ENCODE assay signal across 22 mouse cellular contexts in genomic region chr11:116857183-116857850, GRCm38 (mm10). TPM values are rescaled to one million over a fixed set of nuclear protein-coding genes. Genes with fewer than 3 reads are reported as not detected.
A peak's percentile ranks its signal among the peaks of the same experiment; 100 is the strongest.
DNase-seq lines count a peak whose midpoint lies in the region; ATAC-seq lines count a peak whose summit lies in the region.
"Had no signal": no experiment of that assay in that cellular context is flagged by ENCODE, and none has a peak within 500 bp of the region (broad histone marks: within the 10 kb centered on the region; RNA-seq: fewer than 3 reads in every experiment).

No protein-coding gene starts in this region.

- H3K4me1 ChIP-seq in heart, embryonic 15.5 days (replicated peaks): peaks cover 20% of the 10 kb centered on the region
- no peaks in the 10 kb centered on the region for H3K4me1 ChIP-seq in embryonic facial prominence, embryonic 11.5 days (ENCODE audit: control insufficient read depth, insufficient read depth, low read length)
- H3K4me1 ChIP-seq in limb, embryonic 13.5 days: peaks cover 15% of the 10 kb centered on the region

- peak overlapping the region; percentile 40 for H3K27ac ChIP-seq in heart, embryonic 15.5 days
- no peak overlapping the region for H3K27ac ChIP-seq in embryonic facial prominence, embryonic 11.5 days (replicated peaks; ENCODE audit: low read depth, low read length)
- H3K27ac ChIP-seq in limb, embryonic 13.5 days: no peak overlapping the region
- H3K27ac ChIP-seq: embryonic facial prominence, embryonic 15.5 days; forebrain, embryonic 10.5 days; hindbrain, embryonic 13.5 days; intestine, embryonic 15.5 days; kidney, embryonic 15.5 days; limb, embryonic 15.5 days; liver, embryonic 15.5 days; macrophage; midbrain, embryonic 10.5 days; stomach, postnatal 0 days had no signal

- no peaks in the 10 kb centered on the region for H3K27me3 ChIP-seq in heart, embryonic 15.5 days
- H3K27me3 ChIP-seq in embryonic facial prominence, embryonic 11.5 days (ENCODE audit: control insufficient read depth, insufficient read depth, low read length): no peaks in the 10 kb centered on the region
- H3K27me3 ChIP-seq in limb, embryonic 13.5 days: no peaks in the 10 kb centered on the region
- H3K27me3 ChIP-seq: embryonic facial prominence, embryonic 15.5 days; hindbrain, embryonic 13.5 days; intestine, embryonic 15.5 days; kidney, embryonic 15.5 days; limb, embryonic 15.5 days; liver, embryonic 15.5 days had no signal

- no peak for ATAC-seq in heart, embryonic 15.5 days (replicated peaks; ENCODE audit: insufficient number of reproducible peaks, insufficient read depth, low FRiP score, low read depth)
- no peak for ATAC-seq in embryonic facial prominence, embryonic 11.5 days (replicated peaks; ENCODE audit: insufficient number of reproducible peaks, low FRiP score, low TSS enrichment, low read depth)
- ATAC-seq in limb, embryonic 13.5 days (ENCODE audit: low FRiP score, low read depth): no peak
- ATAC-seq in granulocyte monocyte progenitor cell, adult 5-6 weeks (replicated peaks; ENCODE audit: poor library complexity, severe bottlenecking): no peak
- ATAC-seq: intestine, embryonic 15.5 days had no signal

- H3K4me3 ChIP-seq in heart, embryonic 15.5 days: no peak overlapping the region
- no peak overlapping the region for H3K4me3 ChIP-seq in embryonic facial prominence, embryonic 11.5 days (ENCODE audit: low read depth, low read length)
- no peak overlapping the region for H3K4me3 ChIP-seq in limb, embryonic 13.5 days
- H3K4me3 ChIP-seq: embryonic facial prominence, embryonic 15.5 days; forebrain, embryonic 10.5 days; hindbrain, embryonic 13.5 days; intestine, embryonic 15.5 days; kidney, embryonic 15.5 days; limb, embryonic 15.5 days; liver, embryonic 15.5 days; midbrain, embryonic 10.5 days had no signal

- 28% methylated on average over 12 of the region's 12 CpGs for WGBS in heart, embryonic 15.5 days
- 51% methylated on average over 12 of the region's 12 CpGs for WGBS in embryonic facial prominence, embryonic 11.5 days
- WGBS in limb, embryonic 13.5 days: 35% methylated on average over 12 of the region's 12 CpGs

- no peak overlapping the region for H3K4me2 ChIP-seq in heart, embryonic 15.5 days
- H3K4me2 ChIP-seq in embryonic facial prominence, embryonic 11.5 days (ENCODE audit: low read depth, low read length): no peak overlapping the region
- H3K4me2 ChIP-seq in limb, embryonic 13.5 days (replicated peaks): no peak overlapping the region
- H3K4me2 ChIP-seq: embryonic facial prominence, embryonic 15.5 days; heart, embryonic 11.5 days; hindbrain, embryonic 13.5 days; intestine, embryonic 15.5 days; kidney, embryonic 15.5 days; limb, embryonic 15.5 days; liver, embryonic 15.5 days had no signal

- no peak for DNase-seq in heart, adult 8-10 months (ENCODE audit: low spot score)
- DNase-seq in NIH3T3 (ENCODE audit: low read depth): peak; percentile 38
- peak; percentile 68 for DNase-seq in embryonic facial prominence, embryonic 11.5 days (ENCODE audit: low spot score)
- no peak for DNase-seq in thymus, postnatal 14 days
- DNase-seq: cerebellum, adult 2 months; cerebellum, postnatal 36 days; kidney, postnatal 4 days; right cerebral cortex, postnatal 4 days had no signal

- H3K36me3 ChIP-seq in heart, embryonic 15.5 days: peaks cover 39% of the 10 kb centered on the region
- peaks cover 4% of the 10 kb centered on the region for H3K36me3 ChIP-seq in embryonic facial prominence, embryonic 11.5 days (replicated peaks; ENCODE audit: control insufficient read depth, insufficient read depth, low read depth, low read length)
- H3K36me3 ChIP-seq in limb, embryonic 13.5 days: peaks cover 49% of the 10 kb centered on the region

- no peaks in the 10 kb centered on the region for H3K9me3 ChIP-seq in heart, embryonic 15.5 days (replicated peaks)
- no peaks in the 10 kb centered on the region for H3K9me3 ChIP-seq in embryonic facial prominence, embryonic 11.5 days (replicated peaks; ENCODE audit: control insufficient read depth, low read length)
- no peaks in the 10 kb centered on the region for H3K9me3 ChIP-seq in limb, embryonic 13.5 days
- H3K9me3 ChIP-seq: embryonic facial prominence, embryonic 15.5 days; forebrain, embryonic 10.5 days; hindbrain, embryonic 13.5 days; intestine, embryonic 15.5 days; kidney, embryonic 15.5 days; limb, embryonic 15.5 days; liver, embryonic 15.5 days; midbrain, embryonic 10.5 days had no signal

- H3K9ac ChIP-seq in heart, embryonic 15.5 days: no peak overlapping the region
- H3K9ac ChIP-seq in embryonic facial prominence, embryonic 11.5 days (replicated peaks; ENCODE audit: low read length): no peak overlapping the region
- H3K9ac ChIP-seq in limb, embryonic 13.5 days: 0 out of 2 replicates have a peak overlapping the region, but pooled peaks have one; percentile 1
- H3K9ac ChIP-seq: embryonic facial prominence, embryonic 15.5 days; hindbrain, embryonic 13.5 days; intestine, embryonic 15.5 days; kidney, embryonic 15.5 days; limb, embryonic 15.5 days; liver, embryonic 15.5 days had no signal

RNA-seq across cellular contexts. Expression of gene Srsf2, which starts 4.4 kb away (rescaled TPM):
- polyA plus RNA-seq in heart, embryonic 15.5 days (2015; fragmentation: Nextera tagmentation; extraction: Ambion mirVana): 479 and 520 TPM in 2 replicates
- 100 to 1,000 TPM in 2 of 4 experiments, 10 to 100 TPM in 2; 85.5 to 126 (median 103) TPM for total RNA-seq in heart, adult 8-10 months (2022)
- polyA plus RNA-seq in embryonic facial prominence, embryonic 11.5 days (2014; fragmentation: Nextera tagmentation; extraction: Ambion mirVana): 1,064 and 1,163 TPM in 2 replicates
- 789 and 792 TPM in 2 replicates for polyA plus RNA-seq in limb, embryonic 13.5 days (2015; fragmentation: Nextera tagmentation; extraction: Ambion mirVana)
- total RNA-seq in granulocyte monocyte progenitor cell, adult 5-6 weeks (2014; fragmentation: Nextera tagmentation): 818 and 827 TPM in 2 replicates
- 356 and 422 TPM in 2 replicates for total RNA-seq in granulocyte monocyte progenitor cell, adult 5-6 weeks (2017)

RNA-seq across cellular contexts. Expression of gene Mfsd11, which starts 5.1 kb away (rescaled TPM):
- polyA plus RNA-seq in heart, embryonic 15.5 days (2015; fragmentation: Nextera tagmentation; extraction: Ambion mirVana): 31.8 and 38.6 TPM in 2 replicates
- total RNA-seq in heart, adult 8-10 months (2022): 10 to 100 TPM; 27.3 to 33.6 (median 29.7) TPM
- polyA plus RNA-seq in embryonic facial prominence, embryonic 11.5 days (2014; fragmentation: Nextera tagmentation; extraction: Ambion mirVana): 33.9 and 35.7 TPM in 2 replicates
- 44.3 and 44.8 TPM in 2 replicates for polyA plus RNA-seq in limb, embryonic 13.5 days (2015; fragmentation: Nextera tagmentation; extraction: Ambion mirVana)
- total RNA-seq in granulocyte monocyte progenitor cell, adult 5-6 weeks (2014; fragmentation: Nextera tagmentation): 16.0 and 32.0 TPM in 2 replicates
- total RNA-seq in granulocyte monocyte progenitor cell, adult 5-6 weeks (2017): 9.4 and 10.0 TPM in 2 replicates

RNA-seq across cellular contexts. Expression of gene Jmjd6, which starts 14.1 kb away (rescaled TPM):
- 66.5 and 67.4 TPM in 2 replicates for polyA plus RNA-seq in heart, embryonic 15.5 days (2015; fragmentation: Nextera tagmentation; extraction: Ambion mirVana)
- total RNA-seq in heart, adult 8-10 months (2022): 10 to 100 TPM; 28.5 to 39.4 (median 35.9) TPM
- 74.2 and 75.1 TPM in 2 replicates for polyA plus RNA-seq in embryonic facial prominence, embryonic 11.5 days (2014; fragmentation: Nextera tagmentation; extraction: Ambion mirVana)
- polyA plus RNA-seq in limb, embryonic 13.5 days (2015; fragmentation: Nextera tagmentation; extraction: Ambion mirVana): 76.6 and 82.6 TPM in 2 replicates
- 37.0 and 42.8 TPM in 2 replicates for total RNA-seq in granulocyte monocyte progenitor cell, adult 5-6 weeks (2014; fragmentation: Nextera tagmentation)
- 31.0 and 45.4 TPM in 2 replicates for total RNA-seq in granulocyte monocyte progenitor cell, adult 5-6 weeks (2017)

RNA-seq across cellular contexts. Expression of gene Mettl23, which starts 14.2 kb away (rescaled TPM):
- polyA plus RNA-seq in heart, embryonic 15.5 days (2015; fragmentation: Nextera tagmentation; extraction: Ambion mirVana): 63.0 and 63.4 TPM in 2 replicates
- 10 to 100 TPM; 36.9 to 38.6 (median 38.1) TPM for total RNA-seq in heart, adult 8-10 months (2022)
- 67.0 and 67.8 TPM in 2 replicates for polyA plus RNA-seq in embryonic facial prominence, embryonic 11.5 days (2014; fragmentation: Nextera tagmentation; extraction: Ambion mirVana)
- 72.2 and 79.0 TPM in 2 replicates for polyA plus RNA-seq in limb, embryonic 13.5 days (2015; fragmentation: Nextera tagmentation; extraction: Ambion mirVana)
- 34.5 and 40.5 TPM in 2 replicates for total RNA-seq in granulocyte monocyte progenitor cell, adult 5-6 weeks (2014; fragmentation: Nextera tagmentation)
- total RNA-seq in granulocyte monocyte progenitor cell, adult 5-6 weeks (2017): 22.7 and 25.8 TPM in 2 replicates

RNA-seq across cellular contexts. Expression of gene Mxra7, which starts 29.5 kb away (rescaled TPM):
- polyA plus RNA-seq in heart, embryonic 15.5 days (2015; fragmentation: Nextera tagmentation; extraction: Ambion mirVana): 18.8 and 19.8 TPM in 2 replicates
- 10 to 100 TPM; 14.2 to 20.8 (median 18.2) TPM for total RNA-seq in heart, adult 8-10 months (2022)
- polyA plus RNA-seq in embryonic facial prominence, embryonic 11.5 days (2014; fragmentation: Nextera tagmentation; extraction: Ambion mirVana): 18.1 and 21.9 TPM in 2 replicates
- polyA plus RNA-seq in limb, embryonic 13.5 days (2015; fragmentation: Nextera tagmentation; extraction: Ambion mirVana): 17.1 and 20.2 TPM in 2 replicates
- 0.17 TPM in 1 of 2 replicates, not detected in the other for total RNA-seq in granulocyte monocyte progenitor cell, adult 5-6 weeks (2014; fragmentation: Nextera tagmentation)
- 0.09 and 0.67 TPM in 2 replicates for total RNA-seq in granulocyte monocyte progenitor cell, adult 5-6 weeks (2017)
- polyA plus RNA-seq: macrophage had no signal

Comparison
In these comparisons a context has a peak if more than half of its experiments do, and no peak if none do; other contexts are left out.
1. DNase-seq: peak in NIH3T3 (single experiment) and embryonic facial prominence, embryonic 11.5 days (single experiment); none in heart, adult 8-10 months (single experiment) and thymus, postnatal 14 days (single experiment).